In genomic region chr16:81202721-81203161, GRCm38 (mm10) we compare ENCODE assay signal across 10 mouse cellular contexts. TPM values are rescaled to one million over a fixed set of nuclear protein-coding genes. Genes with fewer than 3 reads are reported as not detected.
DNase-seq lines count a peak whose midpoint lies in the region; ATAC-seq and TF ChIP-seq lines count a peak whose summit lies in the region.
"Had no signal": no experiment of that assay in that cellular context is flagged by ENCODE, and none has a peak within 500 bp of the region (broad histone marks: within the 10 kb centered on the region; RNA-seq: fewer than 3 reads in every experiment).

No protein-coding gene starts in this region.

- H3K27ac ChIP-seq in midbrain, embryonic 15.5 days: peak overlapping the region; percentile 90
- no peak overlapping the region for H3K27ac ChIP-seq in kidney, embryonic 15.5 days

- H3K4me2 ChIP-seq in midbrain, embryonic 15.5 days: peak overlapping the region; percentile 72
- H3K4me2 ChIP-seq in kidney, embryonic 15.5 days: no peak overlapping the region

- H3K27me3 ChIP-seq in midbrain, embryonic 15.5 days (replicated peaks): no peaks in the 10 kb centered on the region
- H3K27me3 ChIP-seq in kidney, embryonic 15.5 days: no peaks in the 10 kb centered on the region

- no peaks in the 10 kb centered on the region for H3K36me3 ChIP-seq in midbrain, embryonic 15.5 days (replicated peaks)
- no peaks in the 10 kb centered on the region for H3K36me3 ChIP-seq in kidney, embryonic 15.5 days

- TF ChIP-seq CTCF in lung, adult 2 months (IDR thresholded peaks at IDR 0.05; ENCODE audit: insufficient read depth, low read length): no peak

- H3K9ac ChIP-seq in midbrain, embryonic 15.5 days: peak overlapping the region; percentile 70
- no peak overlapping the region for H3K9ac ChIP-seq in kidney, embryonic 15.5 days

- no peak for TF ChIP-seq POLR2A in lung, adult 2 months (IDR thresholded peaks at IDR 0.05; ENCODE audit: borderline replicate concordance, extremely low read depth, low read depth, low read length)

- 18% methylated on average over 8 of the region's 8 CpGs for WGBS in midbrain, embryonic 15.5 days
- 70% methylated on average over 8 of the region's 8 CpGs for WGBS in kidney, embryonic 15.5 days
- 66% methylated on average over 8 of the region's 8 CpGs for WGBS in lung, adult 2 months

- no peak for DNase-seq in frontal cortex, postnatal 14 days (ENCODE audit: low spot score in 2 of 2)
- DNase-seq in cerebellum, adult 8-10 months: peak; percentile 24
- DNase-seq in frontal cortex, postnatal 25 days (ENCODE audit: low spot score in 2 of 2): peak; percentile 23 to 25
- DNase-seq in gastrocnemius, postnatal 25 days: no peak
- DNase-seq in lung, adult 2 months: no peak

- H3K4me1 ChIP-seq in midbrain, embryonic 15.5 days: peaks cover 15% of the 10 kb centered on the region
- peaks cover 4% of the 10 kb centered on the region; the same call in 1 of the 2 replicates for H3K4me1 ChIP-seq in kidney, embryonic 15.5 days
- no peaks in the 10 kb centered on the region for H3K4me1 ChIP-seq in lung, adult 2 months (ENCODE audit: control insufficient read depth, insufficient read depth, low read length)

- peak overlapping the region; percentile 76 for H3K4me3 ChIP-seq in midbrain, embryonic 15.5 days
- H3K4me3 ChIP-seq in kidney, embryonic 15.5 days (replicated peaks): no peak overlapping the region
- no peak overlapping the region for H3K4me3 ChIP-seq in lung, adult 2 months (replicated peaks; ENCODE audit: extremely low read depth, low read depth, low read length)

- H3K9me3 ChIP-seq in midbrain, embryonic 15.5 days: no peaks in the 10 kb centered on the region
- no peaks in the 10 kb centered on the region for H3K9me3 ChIP-seq in kidney, embryonic 15.5 days (replicated peaks)

- ATAC-seq in frontal cortex, adult (ENCODE audit: low TSS enrichment): peak; percentile 34
- ATAC-seq in midbrain, embryonic 15.5 days (replicated peaks): peak; percentile 43
- no peak for ATAC-seq in kidney, embryonic 15.5 days (replicated peaks; ENCODE audit: low FRiP score)
- ATAC-seq: Patski had no signal

RNA-seq across cellular contexts. Expression of gene Ncam2, which starts 2.2 kb away (rescaled TPM):
- 22.8 and 25.7 TPM in 2 replicates for polyA plus RNA-seq in midbrain, embryonic 15.5 days (2015; fragmentation: Nextera tagmentation; extraction: Ambion mirVana)
- total RNA-seq in gastrocnemius, postnatal 25 days (2021): under 1 TPM in 1 of 2 experiments, not detected in 1; 0.08 TPM
- polyA plus RNA-seq in kidney, embryonic 15.5 days (2015; fragmentation: Nextera tagmentation; extraction: Ambion mirVana): 1.1 and 1.3 TPM in 2 replicates
- polyA plus RNA-seq in lung, adult 2 months (2012; rRNA removed): 0.04 and 0.05 TPM in 2 replicates
- polyA plus RNA-seq: C2C12, Patski had no signal

Comparison
In these comparisons a context has a peak if more than half of its experiments do, and no peak if none do; other contexts are left out.
1. DNase-seq: peak in cerebellum, adult 8-10 months (single experiment) and frontal cortex, postnatal 25 days (2 of 2); none in frontal cortex, postnatal 14 days (0 of 2), gastrocnemius, postnatal 25 days (single experiment) and lung, adult 2 months (single experiment).
2. RNA of gene Ncam2, which starts 2.2 kb away (polyA plus RNA-seq): 22.8 to 25.7 TPM in midbrain, embryonic 15.5 days; 1.1 to 1.3 TPM in kidney, embryonic 15.5 days and 0.04 to 0.05 TPM in lung, adult 2 months; every median in the first group is over 10 times any median in the second.